Mouse (Mus musculus) A20 (cell line): Measurements from ENCODE around the gene AC124502.3.
A peak's percentile ranks its signal among the peaks of the same experiment; 100 is the strongest.

Experiments used
- DNase-seq: peaks from one replicate; pipeline ENCODE4 v3.0.0-alpha.2; 2011; ENCODE audit warnings: low read depth, low spot score

Gene AC124502.3

GRCm38 (mm10) chr19:5058801-5059771 lies 20.4 kb downstream of the AC124502.3 start:
- DNase-seq, result no peak

GRCm38 (mm10) chr19:5060365-5061330 lies 22.0 kb downstream of the AC124502.3 start:
- peak; percentile 11 for DNase-seq

GRCm38 (mm10) chr19:5062041-5062440 lies 23.4 kb downstream of the AC124502.3 start:
- DNase-seq, result no peak

GRCm38 (mm10) chr19:5062446-5062845 lies 23.8 kb downstream of the AC124502.3 start:
- DNase-seq, result no peak

- no peak for DNase-seq
Measured at GRCm38 (mm10) chr19:5065104-5065503, 26.4 kb downstream of the AC124502.3 start.

- no peak for DNase-seq
Measured at GRCm38 (mm10) chr19:5067040-5067799, 28.5 kb downstream of the AC124502.3 start.

GRCm38 (mm10) chr19:5067867-5068569 lies 29.3 kb downstream of the AC124502.3 start, which contains the start of gene Cd248:
Gene Cd248, plus strand, starts transcription at chr19:5068078.
- DNase-seq, result no peak

GRCm38 (mm10) chr19:5068570-5069234 lies 30.0 kb downstream of the AC124502.3 start:
- DNase-seq, result no peak

- DNase-seq, result no peak
Measured at GRCm38 (mm10) chr19:5069486-5069885, 30.8 kb downstream of the AC124502.3 start.

- no peak for DNase-seq
Measured at GRCm38 (mm10) chr19:5069978-5070377, 31.3 kb downstream of the AC124502.3 start.

- no peak for DNase-seq
Measured at GRCm38 (mm10) chr19:5071077-5071476, 32.4 kb downstream of the AC124502.3 start.

GRCm38 (mm10) chr19:5071545-5072369 lies 33.1 kb downstream of the AC124502.3 start:
- DNase-seq, result peak; percentile 93

GRCm38 (mm10) chr19:5072389-5073019 lies 33.8 kb downstream of the AC124502.3 start:
- DNase-seq, result peak; percentile 72

- peak; percentile 68 for DNase-seq
Measured at GRCm38 (mm10) chr19:5073028-5073427, 34.3 kb downstream of the AC124502.3 start.

- no peak for DNase-seq
Measured at GRCm38 (mm10) chr19:5073518-5073917, 34.8 kb downstream of the AC124502.3 start.

GRCm38 (mm10) chr19:5079279-5079678 lies 40.6 kb downstream of the AC124502.3 start:
- DNase-seq, result no peak

- no peak for DNase-seq
Measured at GRCm38 (mm10) chr19:5082005-5082404, 43.3 kb downstream of the AC124502.3 start.

GRCm38 (mm10) chr19:5082596-5082995 lies 43.9 kb downstream of the AC124502.3 start:
- no peak for DNase-seq
